Mouse (Mus musculus) embryonic fibroblast, embryonic 13.5 days (primary cell): ENCODE results near the gene Hdac11.

ENCODE experiments used
- CTCF ChIP-seq: IDR thresholded peaks from 2 replicates; pipeline ENCODE4 v1.5.1; 2011; ENCODE audit warnings: mild to moderate bottlenecking, control low read depth, low read length, moderate library complexity, borderline replicate concordance; ENCODE audit not compliant: insufficient read depth
- POLR2A ChIP-seq: IDR thresholded peaks from 2 replicates; pipeline ENCODE4 v1.6.1; 2011; ENCODE audit warnings: low read depth, mild to moderate bottlenecking, control low read depth, low read length, moderate library complexity

GRCm38 (mm10) chr6:91152892-91153548, 3.4 kb upstream of the Hdac11 start:
- TF ChIP-seq POLR2A (no peak), CTCF (no peak)
